Mouse (Mus musculus): ENCODE results near the gene Alg2.

Alg2 gene

GRCm38 (mm10) chr4:47473968-47474729 lies at the start of gene Alg2, which contains the start of gene Sec61b:
Alg2 (minus strand) TSS chr4:47474333.
Sec61b (plus strand) TSS chr4:47474658.
- DNase-seq (ENCODE audit: low spot score in 2 of 2), result peak; percentile 97

- DNase-seq (ENCODE audit: low spot score in 2 of 2), result no peak
Observed at GRCm38 (mm10) chr4:47521884-47522605, 47.9 kb upstream of the Alg2 start.

DNA sequence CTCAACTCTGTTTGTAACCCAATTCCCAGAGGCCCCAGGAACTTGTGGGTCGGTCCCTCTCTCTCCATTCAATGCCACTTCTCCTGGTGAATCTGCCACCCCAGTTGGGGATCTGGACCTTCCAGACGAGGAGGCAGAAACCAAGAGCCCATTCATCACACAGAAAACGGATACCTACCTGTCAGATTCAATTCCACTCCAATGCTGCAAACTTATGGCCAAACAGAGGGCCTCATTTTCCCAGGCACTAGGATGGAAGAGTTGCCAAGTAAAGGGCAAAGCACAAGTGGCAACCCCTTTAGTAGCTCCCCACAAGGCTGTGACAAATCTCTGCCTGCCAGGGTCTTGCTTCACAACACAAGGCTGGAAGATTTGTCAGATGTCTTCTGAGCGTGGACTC lies 45.9 kb upstream of the Alg2 start:
- no peak for DNase-seq (ENCODE audit: low spot score in 2 of 2)

DNA sequence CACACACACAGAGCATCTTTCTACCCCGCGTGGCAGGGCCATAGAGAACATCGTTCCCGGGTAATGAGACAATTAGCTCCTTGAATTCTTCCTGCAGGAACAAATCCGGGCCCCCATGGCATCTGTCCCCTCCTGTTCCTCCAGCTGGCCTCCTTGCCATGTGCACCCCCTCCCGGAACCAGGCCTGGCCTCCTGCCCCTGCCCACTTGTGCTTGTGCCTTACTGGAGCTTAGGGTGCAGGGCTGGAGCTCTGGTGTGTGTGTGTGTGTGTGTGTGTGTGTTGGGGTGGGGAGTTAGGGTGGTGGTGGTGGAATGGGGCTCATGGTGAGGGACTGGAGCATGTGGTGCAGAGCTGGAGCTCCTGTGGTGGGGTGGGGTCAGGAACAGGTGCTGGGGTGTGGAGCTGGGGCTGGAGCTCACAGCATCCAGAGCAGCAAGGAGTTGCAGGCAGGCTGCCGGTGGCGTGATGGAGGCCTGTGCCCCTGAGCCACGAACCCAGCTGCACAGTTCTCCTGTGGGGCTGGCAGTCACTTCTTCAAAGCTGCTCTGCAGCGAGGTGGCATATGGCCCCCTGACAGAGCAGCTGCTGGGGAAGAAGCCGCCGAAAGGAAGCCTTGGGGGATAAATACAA lies 44.5 kb upstream of the Alg2 start:
- DNase-seq (ENCODE audit: low spot score in 2 of 2), result no peak

DNA sequence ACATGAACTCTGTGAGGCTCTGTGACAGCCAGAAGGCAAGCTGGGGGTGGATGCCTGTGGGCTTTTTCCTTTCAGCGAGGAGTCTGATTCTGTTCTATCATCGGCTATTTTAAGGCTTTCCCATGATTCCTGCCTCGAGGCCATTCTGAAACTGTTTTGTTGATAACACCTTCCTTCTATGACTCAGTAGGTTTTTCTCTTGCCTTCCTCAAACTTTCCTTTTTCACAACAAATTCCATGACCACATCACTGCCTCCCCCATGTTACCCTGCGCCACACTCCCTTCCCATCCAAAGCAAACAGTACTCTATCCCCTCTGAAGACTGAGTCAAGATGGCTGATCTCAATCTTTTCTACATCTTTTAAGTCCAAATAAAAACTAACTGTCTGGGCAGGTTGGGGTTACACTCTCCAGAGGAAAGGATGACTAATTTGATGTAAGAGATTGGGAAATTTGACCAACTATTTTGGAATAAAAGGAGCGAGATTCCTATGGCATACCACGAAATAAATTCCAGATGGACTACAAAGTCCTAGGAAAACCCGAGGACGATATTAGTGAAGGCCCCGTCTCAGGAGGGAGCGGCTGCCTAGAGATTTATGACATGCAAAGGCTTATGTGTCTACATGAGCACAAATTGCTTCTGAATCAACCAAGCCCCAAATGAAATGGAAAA lies 30.8 kb upstream of the Alg2 start:
- DNase-seq (ENCODE audit: low spot score in 2 of 2), result no peak

GRCm38 (mm10) chr4:47503045-47503444 lies 28.9 kb upstream of the Alg2 start:
- no peak for DNase-seq (ENCODE audit: low spot score in 2 of 2)

GRCm38 (mm10) chr4:47502546-47502971 lies 28.4 kb upstream of the Alg2 start:
- peak; percentile 26 to 55 for DNase-seq (ENCODE audit: low spot score in 2 of 2)

GRCm38 (mm10) chr4:47499121-47499545 lies 25.0 kb upstream of the Alg2 start:
- no peak for DNase-seq (ENCODE audit: low spot score in 2 of 2)

DNA sequence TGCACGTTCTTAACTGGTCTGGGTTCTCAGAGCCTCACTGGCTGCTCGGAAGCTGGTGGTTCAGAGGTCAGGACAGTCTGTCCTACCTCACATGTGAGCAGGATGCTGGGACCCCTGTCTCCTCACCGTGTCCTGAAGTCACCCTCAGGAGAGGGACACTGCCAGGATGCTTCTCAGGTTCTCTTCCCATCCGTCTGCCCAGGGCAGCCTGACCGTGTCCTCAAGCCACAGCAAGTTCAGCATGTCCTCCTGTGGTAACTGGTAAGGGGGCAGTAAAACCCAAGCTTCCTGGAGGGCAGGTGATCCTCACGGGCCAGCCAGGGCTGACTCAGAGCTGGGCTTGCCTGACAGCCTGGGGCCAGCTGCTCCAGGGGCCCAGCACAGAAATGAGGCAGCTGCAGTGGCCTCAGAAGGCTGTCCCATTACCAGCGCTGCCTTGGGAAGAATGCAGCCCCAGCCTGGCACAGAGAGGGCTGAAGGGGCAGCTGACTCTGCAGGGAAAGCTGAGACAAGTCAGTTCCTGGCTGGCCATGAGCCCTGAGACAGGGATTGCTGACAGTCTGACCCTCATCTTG lies 23.8 kb upstream of the Alg2 start:
- DNase-seq (ENCODE audit: low spot score in 2 of 2), result no peak

DNA sequence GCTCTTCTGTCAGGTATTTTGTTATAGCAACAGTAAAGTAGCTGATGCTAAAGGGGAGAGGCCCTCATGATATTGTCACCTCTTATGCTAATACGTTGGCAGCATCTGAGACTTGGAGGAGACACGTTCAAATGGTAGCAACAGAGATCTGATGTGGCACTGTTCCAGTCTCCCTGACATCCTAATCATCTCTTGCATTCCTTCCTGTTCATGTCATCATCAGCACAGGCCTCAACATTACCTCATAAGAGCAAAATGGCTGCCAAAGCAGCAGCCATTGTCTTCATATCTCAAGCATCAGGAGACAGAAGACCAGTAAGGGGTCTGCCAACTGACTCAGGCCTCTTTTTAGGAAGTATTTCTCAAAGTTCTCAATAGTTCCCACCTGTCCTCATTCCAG lies 20.6 kb upstream of the Alg2 start:
- DNase-seq (ENCODE audit: low spot score in 2 of 2), result no peak

- DNase-seq (ENCODE audit: low spot score in 2 of 2), result no peak
Observed at GRCm38 (mm10) chr4:47494137-47494536, 20.0 kb upstream of the Alg2 start.

GRCm38 (mm10) chr4:47493456-47493855 lies 19.3 kb upstream of the Alg2 start:
- DNase-seq (ENCODE audit: low spot score in 2 of 2), result no peak

GRCm38 (mm10) chr4:47492311-47493086 lies 18.4 kb upstream of the Alg2 start:
- DNase-seq (ENCODE audit: low spot score in 2 of 2), result no peak

- no peak for DNase-seq (ENCODE audit: low spot score in 2 of 2)
Observed at GRCm38 (mm10) chr4:47491243-47491642, 17.1 kb upstream of the Alg2 start.

DNA sequence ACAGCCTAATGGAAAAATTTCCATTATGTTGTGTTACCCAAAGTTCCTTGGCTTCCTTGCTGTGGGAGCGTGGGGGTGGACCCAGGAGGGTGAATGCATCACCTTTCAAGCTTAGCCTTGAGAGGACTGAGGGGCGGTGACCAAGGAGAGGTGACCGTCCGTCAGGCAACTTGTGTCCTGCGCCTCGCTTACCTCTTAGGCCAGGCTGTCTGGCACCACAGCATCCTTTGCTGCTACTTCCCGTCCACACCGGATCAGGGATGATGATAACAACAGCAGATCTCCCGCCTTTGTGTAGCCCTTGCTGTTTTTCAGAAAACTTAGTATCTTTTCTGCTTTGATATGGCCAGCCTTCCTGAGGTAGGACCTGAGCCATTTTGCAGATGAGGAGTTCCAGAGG lies 6.4 kb upstream of the Alg2 start:
- no peak for DNase-seq (ENCODE audit: low spot score in 2 of 2)

- no peak for DNase-seq (ENCODE audit: low spot score in 2 of 2)
Observed at GRCm38 (mm10) chr4:47480095-47480494, 6.0 kb upstream of the Alg2 start.

DNA sequence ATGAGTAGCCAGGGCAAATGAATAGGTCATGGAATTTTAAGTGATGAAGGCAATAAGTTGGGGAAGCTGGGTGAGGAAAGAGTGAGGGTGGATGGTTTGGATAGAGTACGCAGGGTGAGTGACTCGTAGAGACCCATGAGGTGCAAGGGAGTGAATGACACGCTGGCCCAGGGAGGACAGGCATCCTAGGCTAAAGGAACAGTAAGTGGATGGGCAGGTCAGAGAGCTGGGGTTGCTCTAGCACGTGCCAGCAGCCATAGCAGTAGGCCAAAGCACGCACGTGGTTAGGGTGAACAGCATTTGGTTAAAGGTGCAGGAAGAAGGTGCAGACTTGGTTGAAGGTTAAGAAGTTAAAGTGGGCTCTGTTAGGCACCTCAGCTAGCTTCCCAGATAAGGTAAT lies 3.4 kb upstream of the Alg2 start:
- no peak for DNase-seq (ENCODE audit: low spot score in 2 of 2)

DNA sequence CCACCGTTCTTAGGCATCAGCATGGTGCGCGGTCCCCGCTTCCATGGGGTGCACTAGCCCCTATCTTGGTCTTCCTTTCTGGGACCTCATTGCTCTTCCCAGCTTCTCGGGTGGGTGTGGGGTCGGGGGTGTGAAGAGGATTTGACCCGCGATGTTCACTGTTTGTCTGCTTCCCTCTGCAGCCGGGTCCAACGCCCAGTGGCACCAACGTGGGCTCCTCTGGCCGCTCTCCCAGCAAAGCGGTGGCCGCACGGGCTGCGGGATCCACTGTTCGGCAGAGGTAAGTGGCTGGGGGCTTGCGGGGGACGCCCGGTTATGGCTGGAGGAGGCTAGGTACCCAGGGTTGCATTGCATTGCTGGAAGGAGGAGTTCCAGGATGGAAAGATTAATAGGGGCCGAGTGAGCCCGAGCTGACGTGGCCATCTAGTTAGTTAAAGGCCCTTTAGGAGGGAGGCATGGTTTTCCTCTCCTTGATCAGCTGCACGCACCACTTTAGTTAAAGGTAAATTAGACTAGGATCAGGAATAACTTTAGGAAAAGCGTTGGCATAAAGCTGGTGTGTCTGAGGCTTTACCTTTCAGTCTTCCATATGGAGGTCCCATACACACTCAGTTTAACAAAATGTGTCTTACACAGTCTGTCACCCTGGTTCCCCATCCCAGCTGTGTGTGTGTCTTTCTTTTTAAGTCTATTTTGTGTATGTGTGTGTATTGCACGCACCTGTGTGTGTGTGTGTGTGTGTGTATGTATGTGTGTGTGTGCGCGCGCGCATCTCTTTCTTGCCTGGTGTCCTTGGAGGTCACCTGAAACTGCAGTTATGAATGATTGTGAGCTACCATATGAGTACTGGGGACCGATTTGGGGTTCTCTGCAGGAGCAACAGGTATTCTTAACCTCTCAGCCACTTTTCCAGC lies 854 bp upstream of the Alg2 start:
- no peak for DNase-seq (ENCODE audit: low spot score in 2 of 2)

DNA sequence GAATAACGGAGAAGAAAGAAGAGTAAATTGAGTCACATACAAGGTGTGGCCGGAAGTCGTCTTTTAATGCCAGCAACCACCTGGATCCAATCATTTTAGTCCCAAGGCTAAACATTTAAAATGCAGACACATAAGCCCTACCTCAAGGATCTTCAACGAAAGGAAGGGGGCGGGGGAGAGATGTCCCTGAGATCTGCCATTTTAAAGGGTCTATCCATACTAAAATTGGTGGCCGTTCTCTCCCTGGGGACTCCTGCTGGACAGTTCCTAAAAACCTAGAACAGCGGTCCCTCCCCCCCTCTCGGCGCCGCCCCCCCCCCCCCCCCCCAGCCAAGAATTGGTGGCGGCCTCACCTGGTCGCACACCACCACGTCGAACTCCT lies 556 bp downstream of the Alg2 start:
- no peak for DNase-seq (ENCODE audit: low spot score in 2 of 2)

GRCm38 (mm10) chr4:47467196-47467595 lies 6.9 kb downstream of the Alg2 start:
- no peak for DNase-seq (ENCODE audit: low spot score in 2 of 2)
